Mouse (Mus musculus): ENCODE results near the gene Hrg. TPM values are rescaled to one million over a fixed set of nuclear protein-coding genes. Genes with fewer than 3 reads are reported as not detected.
"Not testable (repeated sequence)": the region's sequence is repeated elsewhere in the genome, so short reads cannot be mapped to it uniquely, and the experiment has no call there.

Hrg gene
- total RNA-seq, 4 experiments from 2014 or later, result not detected

DNA sequence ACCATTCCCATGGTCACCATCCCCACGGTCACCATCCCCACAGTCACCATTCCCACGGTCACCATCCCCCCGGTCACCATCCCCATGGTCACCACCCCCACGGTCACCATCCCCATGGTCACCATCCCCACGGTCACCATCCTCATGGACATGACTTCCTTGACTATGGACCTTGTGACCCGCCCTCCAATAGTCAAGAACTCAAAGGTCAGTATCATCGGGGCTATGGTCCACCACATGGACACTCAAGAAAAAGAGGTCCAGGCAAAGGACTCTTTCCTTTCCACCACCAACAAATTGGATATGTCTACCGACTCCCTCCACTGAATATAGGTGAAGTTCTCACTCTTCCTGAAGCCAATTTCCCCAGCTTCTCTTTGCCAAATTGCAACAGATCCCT is 10.2 kb downstream of the Hrg start:
- no peak for DNase-seq (ENCODE audit: low spot score in 2 of 2)

DNA sequence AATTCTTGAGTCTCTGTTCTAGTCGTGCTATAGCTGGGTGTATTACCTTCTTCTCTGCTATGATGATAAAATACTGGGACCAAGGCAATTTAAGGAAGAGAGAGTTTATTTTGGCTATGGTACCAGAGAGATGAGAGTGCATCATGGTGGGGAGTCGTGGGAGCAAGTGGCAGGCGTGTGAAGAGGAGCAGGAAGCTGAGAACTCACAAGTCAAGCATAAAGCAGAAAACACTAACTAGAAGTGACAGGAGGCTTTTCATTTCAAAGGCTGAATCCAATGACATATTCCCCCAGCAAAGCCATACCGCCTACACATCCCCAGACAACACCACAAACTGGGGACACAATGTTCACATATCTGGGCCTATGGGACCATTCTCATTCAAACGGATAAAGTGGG is 11.4 kb downstream of the Hrg start:
- no peak for DNase-seq (ENCODE audit: low spot score in 2 of 2)

DNA sequence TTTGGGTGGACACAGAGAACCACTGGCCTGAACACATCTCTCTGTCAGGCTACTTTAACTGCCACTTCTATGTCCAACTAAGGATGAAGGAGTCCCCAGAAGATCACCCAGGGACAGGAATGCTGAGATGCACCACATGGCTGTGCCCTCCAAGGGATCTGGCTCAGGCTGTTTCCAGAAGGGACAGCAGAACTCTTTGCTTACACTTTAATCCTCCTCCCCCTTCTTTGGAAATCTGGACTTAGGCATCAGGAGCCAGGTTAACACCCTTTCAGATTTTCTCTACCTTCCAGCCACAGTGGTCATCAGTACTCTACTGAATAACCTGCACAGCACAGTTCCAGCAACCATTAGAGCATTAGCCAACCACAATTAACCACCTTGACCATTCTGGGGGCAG is 12.4 kb downstream of the Hrg start:
- DNase-seq (ENCODE audit: low spot score in 2 of 2), result no peak

DNA sequence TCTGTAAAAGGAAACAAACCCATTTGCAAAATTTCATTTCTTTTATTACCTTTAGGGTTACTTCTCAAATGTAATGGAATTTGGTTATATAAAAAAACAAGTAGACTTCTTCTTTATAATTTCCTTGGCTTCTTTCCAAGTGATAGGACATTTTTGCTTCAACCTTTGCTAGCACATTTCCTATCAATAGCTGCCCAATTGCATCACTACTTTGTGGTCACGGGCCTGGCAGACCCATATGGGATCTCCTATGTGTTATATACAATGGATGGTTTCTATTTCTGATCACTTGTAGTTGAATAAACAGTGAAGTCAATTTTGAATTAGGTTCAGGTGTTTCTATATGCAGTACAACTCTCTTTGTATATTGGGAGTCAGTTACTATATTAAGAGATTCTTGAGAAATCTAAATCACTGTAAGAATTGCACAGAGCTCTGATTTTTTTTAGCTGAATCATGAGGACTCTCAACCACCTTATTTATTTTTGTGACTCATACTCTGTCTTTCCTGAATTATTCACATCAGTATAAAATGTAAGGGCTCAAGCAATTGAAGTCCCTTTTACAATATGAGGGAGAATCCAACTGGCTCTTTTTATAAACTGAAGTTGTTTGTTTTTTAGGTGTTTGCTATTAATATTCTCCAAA is 16.6 kb downstream of the Hrg start:
- no peak for DNase-seq (ENCODE audit: low spot score in 2 of 2)

- DNase-seq (ENCODE audit: low spot score in 2 of 2), result not testable (repeated sequence)
Measured at GRCm38 (mm10) chr16:22996951-22997350, 46.1 kb downstream of the Hrg start.

Other genes with a start within 250 kb of the Hrg start
- gene Crygs, start 139.5 kb upstream of the Hrg start, total RNA-seq (2022), result not detected
- gene Tbccd1, start 93.4 kb upstream of the Hrg start, total RNA-seq (2022), result 10 to 100 TPM; 12.5 to 15.4 (median 15.3) TPM
- 10 to 100 TPM; 51.4 to 63.3 (median 59.3) TPM for gene Dnajb11, start 93.2 kb upstream of the Hrg start, total RNA-seq (2022)
- gene Ahsg, start 59.8 kb upstream of the Hrg start, total RNA-seq (2022), result not detected
- gene Fetub, start 32.7 kb upstream of the Hrg start, total RNA-seq (2022), result under 1 TPM in 3 of 4 experiments, not detected in 1; 0.39 to 0.70 (median 0.41) TPM
- gene Kng2, start 78.4 kb downstream of the Hrg start, total RNA-seq (2022), result not detected
- not detected for gene Kng1, start 106.8 kb downstream of the Hrg start, total RNA-seq (2022)
- 100 to 1,000 TPM; 842 to 987 (median 891) TPM for gene Eif4a2, start 156.4 kb downstream of the Hrg start, total RNA-seq (2022)
- gene Rfc4, start 176.7 kb downstream of the Hrg start, total RNA-seq (2022), result 1 to 10 TPM; 2.8 to 5.5 (median 4.3) TPM
- not detected for gene Adipoq, start 195.5 kb downstream of the Hrg start, total RNA-seq (2022)